Mouse (Mus musculus) ovary, adult 10 weeks (tissue): ENCODE results near the gene Ift74. TPM values are rescaled to one million over a fixed set of nuclear protein-coding genes. Genes with fewer than 3 reads are reported as not detected.

ENCODE experiments used
- polyA plus RNA-seq: library from polyadenylated mRNA; stranded (reverse); fragments of 350-450 nt; fragmentation: Illumina TruSeq; extraction: RNeasy Lipid Tissue Mini Kit (QIAGEN cat#74804); gene quantifications from one replicate; pipeline ENCODE4 v1.2.3, GENCODE M21; 2014

Ift74 gene
- polyA plus RNA-seq = 130 TPM

DNA sequence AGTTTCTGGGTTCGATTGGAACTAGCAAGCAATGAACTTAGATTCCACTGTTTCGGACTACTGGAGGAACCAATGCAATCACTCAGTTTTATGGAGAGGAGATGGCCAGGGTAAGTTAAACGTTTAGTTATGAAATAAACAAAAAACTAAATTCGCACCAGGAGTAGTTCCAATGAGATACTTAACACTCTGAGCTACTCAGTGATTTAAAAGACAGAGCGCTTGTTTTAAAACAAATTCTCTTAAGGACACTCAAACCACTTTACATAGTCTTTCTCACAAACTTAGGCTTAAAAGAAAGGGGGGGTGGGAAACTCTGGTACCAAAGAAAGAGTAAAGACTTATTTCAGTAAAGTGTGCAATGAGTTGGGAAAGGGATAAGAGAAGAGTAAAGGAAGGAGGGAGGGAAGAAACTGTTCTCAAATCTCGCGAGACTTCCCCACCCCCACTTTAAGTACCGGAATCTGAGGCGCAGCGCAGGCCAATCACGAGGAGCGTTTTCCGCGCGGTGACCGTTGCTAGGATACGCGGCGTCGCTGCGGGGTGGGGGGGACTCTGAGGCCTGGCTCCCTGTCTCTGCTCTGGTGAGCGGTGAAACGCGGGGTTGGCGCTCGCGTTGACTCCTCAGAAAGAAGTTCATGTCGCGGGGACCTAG lies at the start of gene Ift74:
Gene Ift74, plus strand, starts transcription at position 520 of the 655 bp plus-strand sequence.

GRCm38 (mm10) chr4:94603031-94603629 lies 11.2 kb upstream of the Ift74 start, which contains the start of gene Plaa:
Gene Plaa, minus strand, starts transcription at chr4:94603244.

DNA sequence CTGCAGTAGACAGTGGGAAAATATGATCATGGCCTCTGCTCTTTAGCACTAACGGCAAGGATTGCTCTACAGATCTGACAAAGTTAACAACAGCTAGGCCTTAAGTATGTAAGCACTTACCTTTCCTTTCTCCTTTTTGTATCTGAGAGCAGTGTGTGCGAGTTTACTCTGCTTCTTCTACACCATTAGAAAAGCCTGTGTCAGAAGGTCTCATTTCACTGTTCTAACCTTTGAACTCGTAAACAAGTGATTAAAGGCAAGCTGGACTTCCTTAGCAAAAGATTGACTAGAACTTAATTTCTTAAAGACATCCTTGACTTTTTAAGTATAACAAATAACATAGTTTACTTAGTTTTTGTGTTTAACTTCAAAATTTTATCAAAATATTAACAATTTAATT lies 35.6 kb downstream of the Ift74 start, which contains the start of gene Lrrc19:
Gene Lrrc19, minus strand, starts transcription at position 225 of the 400 bp plus-strand sequence.

GRCm38 (mm10) chr4:94738838-94739731 lies 124.8 kb downstream of the Ift74 start, which contains the start of gene Tek:
Gene Tek, plus strand, starts transcription at chr4:94739289.

Other genes with a start within 250 kb of the Ift74 start
- not detected for gene Gm10306, start 57.9 kb upstream of the Ift74 start, polyA plus RNA-seq
- 36.7 TPM for gene Caap1, start 57.7 kb upstream of the Ift74 start, polyA plus RNA-seq
- 224 TPM for gene Plaa, start 11.2 kb upstream of the Ift74 start, polyA plus RNA-seq
- gene Lrrc19, start 35.7 kb downstream of the Ift74 start, polyA plus RNA-seq = not detected
- 22.1 TPM for gene Tek, start 124.8 kb downstream of the Ift74 start, polyA plus RNA-seq